Mouse (Mus musculus) kidney, adult 8-10 months (tissue): Measurements from ENCODE around the gene Fat3.

Source experiments
- DNase-seq, 2 experiments: peaks; one replicate each; pipeline ENCODE4 v3.0.0; 2022

The Fat3 gene

GRCm38 (mm10) chr9:16428589-16428988 lies 72.5 kb downstream of the Fat3 start:
- no peak for DNase-seq

- DNase-seq: no peak
Observed at GRCm38 (mm10) chr9:16422707-16423106, 78.4 kb downstream of the Fat3 start.

- no peak for DNase-seq
Observed at GRCm38 (mm10) chr9:16402815-16403214, 98.3 kb downstream of the Fat3 start.

GRCm38 (mm10) chr9:16398734-16399686 lies 102.1 kb downstream of the Fat3 start:
- DNase-seq: no peak

GRCm38 (mm10) chr9:16389141-16389540 lies 111.9 kb downstream of the Fat3 start:
- no peak for DNase-seq

GRCm38 (mm10) chr9:16387527-16387926 lies 113.6 kb downstream of the Fat3 start:
- no peak for DNase-seq

- no peak for DNase-seq
Observed at GRCm38 (mm10) chr9:16363713-16364112, 137.4 kb downstream of the Fat3 start.

- DNase-seq: no peak
Observed at GRCm38 (mm10) chr9:16361811-16362210, 139.3 kb downstream of the Fat3 start.

GRCm38 (mm10) chr9:16356636-16357035 lies 144.4 kb downstream of the Fat3 start:
- no peak for DNase-seq

GRCm38 (mm10) chr9:16354906-16355305 lies 146.2 kb downstream of the Fat3 start:
- no peak for DNase-seq

GRCm38 (mm10) chr9:16353049-16353724 lies 147.9 kb downstream of the Fat3 start:
- no peak for DNase-seq

- no peak for DNase-seq
Observed at GRCm38 (mm10) chr9:16352486-16353048, 148.5 kb downstream of the Fat3 start.

GRCm38 (mm10) chr9:16344902-16345855 lies 155.9 kb downstream of the Fat3 start:
- DNase-seq: no peak

GRCm38 (mm10) chr9:16343191-16343590 lies 157.9 kb downstream of the Fat3 start:
- DNase-seq: no peak

GRCm38 (mm10) chr9:16342577-16342976 lies 158.5 kb downstream of the Fat3 start:
- DNase-seq: no peak

GRCm38 (mm10) chr9:16330290-16330984 lies 170.6 kb downstream of the Fat3 start:
- no peak for DNase-seq

- no peak for DNase-seq
Observed at GRCm38 (mm10) chr9:16318957-16319356, 182.1 kb downstream of the Fat3 start.

- DNase-seq: no peak
Observed at GRCm38 (mm10) chr9:16312599-16313197, 188.4 kb downstream of the Fat3 start.

- no peak for DNase-seq
Observed at GRCm38 (mm10) chr9:16310855-16311848, 189.9 kb downstream of the Fat3 start.

GRCm38 (mm10) chr9:16310305-16310704 lies 190.8 kb downstream of the Fat3 start:
- no peak for DNase-seq
